Mouse (Mus musculus) 3T3-L1 (cell line): ENCODE results near the gene Olfr1176.

Source experiments
- DNase-seq: peaks from one replicate; pipeline ENCODE4 v3.0.0-alpha.2; 2015; ENCODE audit warnings: low read depth, low spot score

The Olfr1176 gene

DNA sequence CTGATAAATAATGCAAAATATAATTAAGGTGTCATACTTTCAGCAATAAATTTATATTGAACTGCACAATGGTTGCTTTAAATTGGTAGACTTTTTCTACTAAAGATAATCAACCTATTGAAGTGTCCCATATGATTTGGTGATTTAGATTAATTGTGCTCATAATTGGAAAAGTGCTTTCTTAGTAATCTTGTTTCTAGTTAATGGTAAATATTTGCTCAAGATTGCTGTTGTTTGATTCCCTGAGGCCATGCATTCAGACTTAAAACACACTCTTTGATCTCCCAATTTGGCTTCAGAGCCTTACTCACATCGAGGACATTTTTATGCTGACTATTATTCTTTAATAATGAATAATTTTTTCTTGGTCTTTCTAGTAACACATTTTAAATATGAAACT lies at the start of gene Olfr1176:
TSS of gene Olfr1176 (plus strand) at position 301 of the 400 bp plus-strand sequence.
- DNase-seq = no peak

DNA sequence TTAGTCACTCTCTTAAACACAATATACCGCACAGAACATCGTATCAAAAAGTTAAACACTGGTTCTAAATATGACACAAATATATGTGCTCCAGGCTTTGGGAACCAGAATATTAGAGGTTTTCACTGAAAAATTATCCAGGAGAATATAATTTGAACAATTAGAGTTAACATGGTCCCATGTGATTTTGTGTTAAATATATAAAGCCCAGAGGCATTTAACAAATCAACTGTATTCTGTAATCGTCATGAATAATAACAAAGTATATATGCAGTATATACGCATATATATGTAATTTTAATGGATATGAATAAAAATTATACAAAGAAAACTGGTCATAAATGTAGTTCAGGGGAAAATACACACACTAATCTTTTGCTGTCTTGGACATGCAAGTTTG lies 21.5 kb upstream of the Olfr1176 start, which contains the start of gene Olfr1174-ps:
TSS of gene Olfr1174-ps (minus strand) at position 101 of the 400 bp plus-strand sequence.
- no peak for DNase-seq

DNA sequence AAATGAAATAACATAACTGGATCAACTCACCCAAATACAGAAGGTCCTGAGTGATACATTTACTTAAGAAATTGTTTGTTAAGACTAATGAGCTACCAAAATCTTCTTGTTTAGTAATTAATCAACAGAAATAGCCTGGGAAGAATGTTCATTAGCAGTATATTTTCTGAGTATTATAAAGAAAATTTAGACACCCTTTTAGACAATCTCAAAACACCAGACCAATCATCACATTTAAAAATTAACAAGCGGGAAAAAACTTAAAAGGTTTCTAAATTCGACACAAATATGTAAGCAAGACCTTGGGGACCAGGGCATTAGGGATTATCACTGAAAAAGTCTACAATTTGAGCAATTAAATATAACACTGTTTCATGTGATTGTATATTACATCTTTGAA lies 9.4 kb upstream of the Olfr1176 start, which contains the start of gene Olfr1175-ps:
TSS of gene Olfr1175-ps (minus strand) at position 101 of the 400 bp plus-strand sequence.
- no peak for DNase-seq

GRCm38 (mm10) chr2:88346392-88346791 lies 9.9 kb downstream of the Olfr1176 start, which contains the start of gene Olfr1177-ps:
Olfr1177-ps (minus strand) TSS chr2:88346492.
- DNase-seq = no peak

GRCm38 (mm10) chr2:88356304-88356703 lies 19.8 kb downstream of the Olfr1176 start:
- DNase-seq = peak; percentile 73

GRCm38 (mm10) chr2:88386762-88387161 lies 50.2 kb downstream of the Olfr1176 start, which contains the start of gene Olfr1178:
Olfr1178 (plus strand) TSS chr2:88387062.
- no peak for DNase-seq
